Mouse (Mus musculus): ENCODE measurements around the gene St7l.

GRCm38 (mm10) chr3:104906007-104906406, 42.2 kb downstream of the St7l start:
- TF ChIP-seq CTCF (IDR thresholded peaks at IDR 0.05; ENCODE audit: insufficient read depth, low read depth, low read length), result no peak
- no peak for TF ChIP-seq POLR2A (IDR thresholded peaks at IDR 0.05; ENCODE audit: insufficient read depth, low read depth, low read length)
